Mouse (Mus musculus): Measurements from ENCODE around the gene 0610030E20Rik.
A peak's percentile ranks its signal among the peaks of the same experiment; 100 is the strongest.

Gene 0610030E20Rik

GRCm38 (mm10) chr6:72350214-72350613 lies 3.1 kb downstream of the 0610030E20Rik start:
- DNase-seq = no peak

- no peak for DNase-seq
Measured at GRCm38 (mm10) chr6:72352636-72353405, 5.7 kb downstream of the 0610030E20Rik start.

GRCm38 (mm10) chr6:72354025-72354424 lies 6.9 kb downstream of the 0610030E20Rik start:
- DNase-seq = no peak

- DNase-seq = no peak
Measured at GRCm38 (mm10) chr6:72355066-72355911, 8.2 kb downstream of the 0610030E20Rik start, which contains the start of gene Tmem150a. Tmem150a (plus strand) TSS chr6:72355447.

- DNase-seq = no peak
Measured at GRCm38 (mm10) chr6:72356001-72356532, 8.9 kb downstream of the 0610030E20Rik start.

GRCm38 (mm10) chr6:72357164-72358079 lies 10.3 kb downstream of the 0610030E20Rik start:
- no peak for DNase-seq

GRCm38 (mm10) chr6:72358086-72358764 lies 11.1 kb downstream of the 0610030E20Rik start:
- no peak for DNase-seq

- no peak for DNase-seq
Measured at GRCm38 (mm10) chr6:72359343-72359742, 12.2 kb downstream of the 0610030E20Rik start.

GRCm38 (mm10) chr6:72359891-72360598 lies 12.9 kb downstream of the 0610030E20Rik start:
- DNase-seq = no peak

- no peak for DNase-seq
Measured at GRCm38 (mm10) chr6:72360599-72360935, 13.4 kb downstream of the 0610030E20Rik start.

GRCm38 (mm10) chr6:72361121-72361551 lies 14.0 kb downstream of the 0610030E20Rik start:
- DNase-seq = no peak

GRCm38 (mm10) chr6:72362132-72363028 lies 15.3 kb downstream of the 0610030E20Rik start:
- DNase-seq = peak; percentile 92 to 96

- DNase-seq = no peak
Measured at GRCm38 (mm10) chr6:72364009-72364408, 16.9 kb downstream of the 0610030E20Rik start.

GRCm38 (mm10) chr6:72364985-72365384 lies 17.9 kb downstream of the 0610030E20Rik start:
- DNase-seq = no peak

- no peak for DNase-seq
Measured at GRCm38 (mm10) chr6:72366304-72366703, 19.2 kb downstream of the 0610030E20Rik start.

GRCm38 (mm10) chr6:72366844-72367443 lies 19.8 kb downstream of the 0610030E20Rik start, which contains the start of gene Rnf181:
Rnf181 (minus strand) TSS chr6:72366956.
- DNase-seq = no peak

GRCm38 (mm10) chr6:72367460-72367974 lies 20.4 kb downstream of the 0610030E20Rik start:
- no peak for DNase-seq

- no peak for DNase-seq
Measured at GRCm38 (mm10) chr6:72369557-72369956, 22.4 kb downstream of the 0610030E20Rik start.

GRCm38 (mm10) chr6:72370091-72370490 lies 23.0 kb downstream of the 0610030E20Rik start:
- no peak for DNase-seq
